Mouse (Mus musculus): ENCODE results near the gene Dnajc30.

The Dnajc30 gene

GRCm38 (mm10) chr5:135109976-135110375 lies 46.0 kb downstream of the Dnajc30 start:
- no peak for DNase-seq

DNA sequence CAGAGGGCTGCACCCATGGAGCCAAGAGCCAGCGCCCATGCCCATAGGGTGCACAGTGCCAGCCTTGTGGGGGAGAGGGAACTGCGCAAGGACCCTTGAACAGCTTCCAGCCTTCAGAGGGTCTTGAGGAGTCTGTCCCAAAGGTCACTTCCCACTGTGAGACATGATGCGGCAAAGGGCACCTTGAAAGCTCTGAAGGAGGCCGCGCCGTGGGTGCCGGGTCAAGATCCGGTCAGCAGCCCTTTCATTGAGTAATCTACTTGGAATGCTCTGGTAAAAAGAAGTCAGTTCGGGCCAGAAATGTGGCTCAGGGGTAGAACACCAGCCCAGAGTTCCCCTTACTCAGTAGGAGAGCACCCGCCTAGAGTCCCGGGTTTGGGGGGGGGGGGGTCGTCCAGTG lies 49.8 kb downstream of the Dnajc30 start:
- DNase-seq, result no peak

- no peak for DNase-seq
These were observed 51.2 kb downstream of the Dnajc30 start for GRCm38 (mm10) chr5:135115241-135115640.
